Mouse (Mus musculus) forebrain, embryonic 16.5 days (tissue): ENCODE data around the gene Nudt1. TPM values are rescaled to one million over a fixed set of nuclear protein-coding genes. Genes with fewer than 3 reads are reported as not detected.
A peak's percentile ranks its signal among the peaks of the same experiment; 100 is the strongest.

Experiments used
- ATAC-seq: fragments of 200-750 bp; cut with Nextera tagmentation; 2 replicates; pipeline ENCODE4 v1.8.0; 2017; ENCODE audit warnings: mild to moderate bottlenecking, moderate library complexity
- H3K27ac ChIP-seq: fragments of 300-500 bp; sonication (generic); 2 replicates; pipeline ENCODE4 v1.5.1; 2014; ENCODE audit warnings: low read length, control low read depth
- H3K27me3 ChIP-seq: fragments of 300-500 bp; sonication (generic); replicated peaks from 2 replicates; pipeline ENCODE4 v1.6.1; 2014; ENCODE audit warnings: low read length; ENCODE audit not compliant: control insufficient read depth, insufficient read depth
- H3K36me3 ChIP-seq: fragments of 300-500 bp; sonication (generic); 2 replicates; pipeline ENCODE4 v1.6.1; 2014; ENCODE audit not compliant: control insufficient read depth, insufficient read depth
- H3K4me1 ChIP-seq: fragments of 300-500 bp; sonication (generic); replicated peaks from 2 replicates; pipeline ENCODE4 v1.6.1; 2014; ENCODE audit warnings: low read length; ENCODE audit not compliant: control insufficient read depth, insufficient read depth
- H3K4me2 ChIP-seq: fragments of 300-500 bp; sonication (generic); 2 replicates; pipeline ENCODE4 v1.6.1; 2014; ENCODE audit warnings: mild to moderate bottlenecking, low read length, control low read depth
- H3K4me3 ChIP-seq: fragments of 300-500 bp; sonication (generic); replicated peaks from 2 replicates; pipeline ENCODE4 v1.5.1; 2014; ENCODE audit warnings: mild to moderate bottlenecking, low read length, control low read depth
- H3K9ac ChIP-seq: fragments of 300-500 bp; sonication (generic); replicated peaks from 2 replicates; pipeline ENCODE4 v1.6.1; 2014; ENCODE audit warnings: low read depth, low read length, control low read depth
- H3K9me3 ChIP-seq: fragments of 300-500 bp; sonication (generic); 2 replicates; pipeline ENCODE4 v1.6.1; 2016; ENCODE audit warnings: low read length; ENCODE audit not compliant: control insufficient read depth
- whole genome bisulfite sequencing: fragments of 180-500 bp; shearing (Covaris S2); extraction: QIAGEN DNeasy Blood & Tissue Kit; methylation state at CpG from one replicate; pipeline ENCODE4 v1.1.7; 2014; 5-methylcytosine and 5-hydroxymethylcytosine counted together
- polyA plus RNA-seq: library from polyadenylated mRNA; unstranded; fragments of >200 nt; fragmentation: Nextera tagmentation; extraction: Ambion mirVana; gene quantifications from 2 replicates; pipeline ENCODE4 v1.2.1, GENCODE M21; 2015

Nudt1 gene
- 18.6 and 19.8 TPM in 2 replicates for polyA plus RNA-seq

DNA sequence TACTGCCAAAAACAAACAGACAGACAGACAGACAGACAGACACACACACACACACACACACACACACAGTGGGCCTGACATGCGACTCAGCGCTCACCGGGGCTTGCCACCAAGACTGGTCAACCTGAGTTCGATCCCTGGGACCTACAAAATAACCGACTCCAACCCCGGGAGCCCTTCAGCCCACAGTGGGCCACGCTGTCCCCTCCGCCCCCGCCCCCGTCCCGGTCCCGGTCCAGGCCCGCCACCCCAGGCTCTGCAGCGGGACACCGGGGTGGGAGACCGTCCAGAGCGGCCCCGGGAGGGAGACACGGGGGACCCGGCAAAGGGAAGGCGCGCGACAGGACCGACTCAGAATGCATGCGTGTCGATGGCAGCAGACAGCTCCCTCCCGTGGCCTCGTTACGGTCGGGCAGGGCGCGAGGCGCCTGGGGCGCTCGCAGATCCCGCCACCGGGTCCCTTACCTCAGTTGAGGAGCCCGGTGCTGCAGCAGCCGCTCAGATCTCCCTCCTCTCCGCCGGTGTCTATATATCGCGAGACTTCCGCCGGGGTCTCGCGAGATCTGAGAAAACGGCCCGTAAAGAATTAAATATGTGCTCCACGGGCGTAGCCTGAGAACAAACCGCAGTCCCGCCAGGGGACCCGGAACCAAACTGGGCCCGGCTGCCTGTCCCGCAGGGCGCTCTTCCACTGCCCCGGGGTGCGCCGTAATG lies at the start of gene Nudt1, which contains the start of gene Mad1l1:
Nudt1 (plus strand) TSS at position 615 of the 714 bp plus-strand sequence.
Mad1l1 (minus strand) TSS at position 511 of the 714 bp plus-strand sequence.
- WGBS: under 1% methylated on average over 60 of the region's 60 CpGs
- H3K4me1 ChIP-seq: peaks cover 14% of the 10 kb centered on the region
- peak within 1 kb of the TSS; percentile 83 for H3K4me2 ChIP-seq
- H3K27ac ChIP-seq: peak within 1 kb of the TSS; percentile 68
- no peaks in the 10 kb centered on the region for H3K36me3 ChIP-seq
- no peaks in the 10 kb centered on the region for H3K27me3 ChIP-seq
- H3K4me3 ChIP-seq: peak within 1 kb of the TSS; percentile 82
- H3K9me3 ChIP-seq: no peaks in the 10 kb centered on the region
- H3K9ac ChIP-seq: peak within 1 kb of the TSS; percentile 95
- ATAC-seq: peak; percentile 94

- no peak overlapping the region for H3K9ac ChIP-seq
- H3K4me3 ChIP-seq: no peak overlapping the region
- H3K9me3 ChIP-seq: no peaks in the 10 kb centered on the region
- WGBS: 66% methylated on average over 6 of the region's 6 CpGs
- H3K4me1 ChIP-seq: peaks cover 8% of the 10 kb centered on the region
- no peak overlapping the region for H3K4me2 ChIP-seq
- H3K27me3 ChIP-seq: no peaks in the 10 kb centered on the region
- H3K36me3 ChIP-seq: no peaks in the 10 kb centered on the region
- H3K27ac ChIP-seq: peak overlapping the region; percentile 56
- peak; percentile 80 for ATAC-seq
These were observed 44.7 kb upstream of the Nudt1 start for GRCm38 (mm10) chr5:140276779-140277178.

DNA sequence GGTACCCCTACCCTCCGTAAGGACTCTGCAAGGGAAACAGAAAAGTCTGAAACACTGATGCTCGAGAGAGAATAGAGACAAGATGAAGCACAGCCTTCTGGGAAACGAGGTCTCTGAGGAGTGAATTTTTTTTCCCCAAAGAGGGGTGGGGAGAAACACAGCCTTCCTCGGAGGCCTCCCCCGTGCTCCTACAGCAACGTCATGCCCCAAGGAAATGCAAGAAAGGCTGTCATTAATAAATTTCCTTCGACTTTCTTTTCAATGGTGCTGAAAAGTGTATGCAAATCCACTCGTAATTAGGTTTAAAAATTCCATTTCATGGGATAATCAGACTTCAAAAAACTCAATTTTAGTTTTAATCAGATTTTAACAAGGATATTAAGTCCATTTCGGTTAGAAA lies 41.3 kb upstream of the Nudt1 start:
- Histone ChIP-seq H3K9me3 (no peaks in the 10 kb centered on the region), H3K4me3 (no peak overlapping the region), H3K36me3 (no peaks in the 10 kb centered on the region), H3K27ac (peak overlapping the region; percentile 24; the same call in 1 of the 2 replicates), H3K27me3 (no peaks in the 10 kb centered on the region), H3K4me2 (no peak overlapping the region), H3K9ac (no peak overlapping the region), H3K4me1 (peaks cover 14% of the 10 kb centered on the region)
- WGBS: 38% methylated on average over 9 of the region's 9 CpGs
- ATAC-seq: peak; percentile 45; the same call in 1 of the 2 replicates

DNA sequence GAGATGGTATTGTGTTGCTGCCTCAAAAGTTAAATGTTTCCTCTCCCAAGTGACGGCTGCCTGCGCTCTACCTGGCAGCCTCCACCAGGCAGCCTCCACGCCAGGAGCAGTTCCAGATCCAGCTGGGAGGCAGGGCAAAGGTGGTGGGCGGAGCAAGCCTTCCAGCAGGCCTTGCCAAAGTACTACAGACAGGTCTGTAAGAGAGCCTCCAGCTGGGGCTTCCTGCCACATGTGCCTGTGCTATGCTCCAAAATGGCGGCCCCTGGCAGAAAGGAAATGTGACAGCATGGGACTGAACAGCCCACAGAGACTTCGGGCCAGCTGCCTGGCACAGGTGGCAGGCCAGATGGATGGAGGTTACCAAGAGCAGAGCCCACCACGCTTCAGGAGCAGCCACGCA lies 39.1 kb upstream of the Nudt1 start:
- Histone ChIP-seq H3K27ac (no peak overlapping the region), H3K36me3 (no peaks in the 10 kb centered on the region), H3K4me1 (peaks cover 10% of the 10 kb centered on the region; the same call in 1 of the 2 replicates), H3K27me3 (no peaks in the 10 kb centered on the region), H3K9me3 (no peaks in the 10 kb centered on the region), H3K9ac (no peak overlapping the region), H3K4me3 (no peak overlapping the region), H3K4me2 (no peak overlapping the region)
- no peak for ATAC-seq
- 59% methylated on average over 8 of the region's 8 CpGs for WGBS

GRCm38 (mm10) chr5:140282900-140283299 lies 38.6 kb upstream of the Nudt1 start:
- 99% methylated on average over 3 of the region's 3 CpGs for WGBS
- H3K9me3 ChIP-seq: no peaks in the 10 kb centered on the region
- no peak overlapping the region for H3K9ac ChIP-seq
- no peak overlapping the region for H3K4me2 ChIP-seq
- no peak for ATAC-seq
- H3K4me3 ChIP-seq: no peak overlapping the region
- no peak overlapping the region for H3K27ac ChIP-seq
- H3K4me1 ChIP-seq: peaks cover 10% of the 10 kb centered on the region; the same call in 1 of the 2 replicates
- no peaks in the 10 kb centered on the region for H3K36me3 ChIP-seq
- H3K27me3 ChIP-seq: no peaks in the 10 kb centered on the region

DNA sequence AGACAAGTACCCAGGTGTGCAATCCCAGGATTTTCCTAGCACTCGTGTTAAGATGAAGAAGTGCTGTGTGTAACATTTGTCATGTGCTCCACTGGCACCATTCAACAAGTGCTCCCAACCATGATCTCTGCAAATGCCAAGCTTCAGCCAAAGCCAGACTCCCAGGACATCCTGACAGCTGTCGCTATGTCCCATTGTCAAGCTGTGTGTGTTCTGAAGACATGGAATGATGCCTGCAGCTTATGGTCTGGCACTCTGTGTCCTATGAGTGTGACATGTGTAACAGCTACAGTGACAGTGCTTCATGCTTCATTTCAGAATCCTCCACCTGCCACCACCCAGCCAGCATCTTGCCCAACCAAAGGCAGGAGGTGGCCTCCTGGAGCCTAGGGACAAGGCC lies 37.4 kb upstream of the Nudt1 start:
- Histone ChIP-seq H3K9ac (no peak overlapping the region), H3K27ac (no peak overlapping the region), H3K4me2 (no peak overlapping the region), H3K4me3 (no peak overlapping the region), H3K9me3 (no peaks in the 10 kb centered on the region), H3K36me3 (no peaks in the 10 kb centered on the region), H3K4me1 (peaks cover 13% of the 10 kb centered on the region; the same call in 1 of the 2 replicates), H3K27me3 (no peaks in the 10 kb centered on the region)
- 91% methylated on average over 2 of the region's 2 CpGs for WGBS
- ATAC-seq: no peak

- no peak overlapping the region for H3K27ac ChIP-seq
- 81% methylated on average over 2 of the region's 2 CpGs for WGBS
- peaks cover 11% of the 10 kb centered on the region; the same call in 1 of the 2 replicates for H3K4me1 ChIP-seq
- no peak overlapping the region for H3K4me3 ChIP-seq
- ATAC-seq: no peak
- H3K36me3 ChIP-seq: no peaks in the 10 kb centered on the region
- H3K27me3 ChIP-seq: no peaks in the 10 kb centered on the region
- H3K9ac ChIP-seq: no peak overlapping the region
- no peak overlapping the region for H3K4me2 ChIP-seq
- no peaks in the 10 kb centered on the region for H3K9me3 ChIP-seq
These were observed 36.7 kb upstream of the Nudt1 start for GRCm38 (mm10) chr5:140284761-140285160.

DNA sequence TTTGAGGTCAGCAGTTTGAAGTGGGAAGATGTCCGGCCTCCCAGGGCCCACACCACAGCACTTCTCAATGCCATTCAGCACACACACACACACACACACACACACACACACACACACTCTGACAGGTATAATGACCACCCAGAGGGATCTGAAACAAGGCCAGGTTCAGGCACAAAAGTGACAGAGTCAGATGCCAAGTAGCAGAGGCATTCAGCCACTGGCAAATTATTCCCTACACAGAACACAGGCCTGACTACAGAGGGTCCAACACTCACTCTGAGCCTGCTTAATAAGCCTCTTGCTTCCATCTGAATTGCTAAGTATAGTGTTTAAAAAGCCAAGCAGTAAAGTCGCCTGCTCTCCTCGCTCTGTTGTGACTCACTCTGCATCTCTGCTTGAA lies 33.2 kb upstream of the Nudt1 start:
- Histone ChIP-seq H3K36me3 (no peaks in the 10 kb centered on the region), H3K4me1 (peaks cover 3% of the 10 kb centered on the region; the same call in 1 of the 2 replicates), H3K4me3 (no peak overlapping the region), H3K9ac (no peak overlapping the region), H3K27me3 (no peaks in the 10 kb centered on the region), H3K27ac (no peak overlapping the region), H3K9me3 (no peaks in the 10 kb centered on the region), H3K4me2 (no peak overlapping the region)
- peak; percentile 85 for ATAC-seq
- WGBS: 46% methylated on average over 3 of the region's 3 CpGs

DNA sequence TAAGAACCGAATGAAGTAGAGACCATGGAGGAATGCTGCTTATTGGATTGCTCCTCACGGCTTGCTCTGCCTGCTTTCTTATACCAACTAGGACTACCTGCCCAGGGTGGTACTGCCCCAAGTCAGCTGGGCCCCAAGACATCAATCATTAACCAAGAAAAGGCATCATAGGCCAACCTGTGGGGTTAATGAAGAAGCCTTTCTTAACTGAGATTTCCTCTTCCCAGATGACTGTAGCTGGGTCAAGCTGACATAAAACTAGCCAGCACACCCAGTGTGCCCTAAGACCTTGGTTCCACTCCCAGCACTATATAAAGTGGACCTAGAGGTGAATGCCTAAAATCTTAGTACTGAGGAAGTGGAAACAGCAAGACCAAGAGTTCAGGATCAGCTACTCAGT lies 32.3 kb upstream of the Nudt1 start:
- 95% methylated on average over 2 of the region's 2 CpGs for WGBS
- no peak overlapping the region for H3K27ac ChIP-seq
- no peak overlapping the region for H3K4me3 ChIP-seq
- H3K4me2 ChIP-seq: no peak overlapping the region
- peaks cover 3% of the 10 kb centered on the region; the same call in 1 of the 2 replicates for H3K4me1 ChIP-seq
- no peaks in the 10 kb centered on the region for H3K36me3 ChIP-seq
- H3K9ac ChIP-seq: no peak overlapping the region
- no peaks in the 10 kb centered on the region for H3K9me3 ChIP-seq
- no peaks in the 10 kb centered on the region for H3K27me3 ChIP-seq
- ATAC-seq: no peak
